Mouse (Mus musculus) stomach, postnatal 0 days (tissue): ENCODE data around the gene Cdk4.

ENCODE experiments used
- CTCF ChIP-seq: IDR thresholded peaks from 2 replicates; pipeline ENCODE4 v1.5.1; 2016; ENCODE audit warnings: antibody characterized with exemption, low read depth, mild to moderate bottlenecking, moderate library complexity
- EP300 ChIP-seq: optimal IDR thresholded peaks from 2 replicates; pipeline ENCODE3; 2016; ENCODE audit warnings: antibody characterized with exemption

DNA sequence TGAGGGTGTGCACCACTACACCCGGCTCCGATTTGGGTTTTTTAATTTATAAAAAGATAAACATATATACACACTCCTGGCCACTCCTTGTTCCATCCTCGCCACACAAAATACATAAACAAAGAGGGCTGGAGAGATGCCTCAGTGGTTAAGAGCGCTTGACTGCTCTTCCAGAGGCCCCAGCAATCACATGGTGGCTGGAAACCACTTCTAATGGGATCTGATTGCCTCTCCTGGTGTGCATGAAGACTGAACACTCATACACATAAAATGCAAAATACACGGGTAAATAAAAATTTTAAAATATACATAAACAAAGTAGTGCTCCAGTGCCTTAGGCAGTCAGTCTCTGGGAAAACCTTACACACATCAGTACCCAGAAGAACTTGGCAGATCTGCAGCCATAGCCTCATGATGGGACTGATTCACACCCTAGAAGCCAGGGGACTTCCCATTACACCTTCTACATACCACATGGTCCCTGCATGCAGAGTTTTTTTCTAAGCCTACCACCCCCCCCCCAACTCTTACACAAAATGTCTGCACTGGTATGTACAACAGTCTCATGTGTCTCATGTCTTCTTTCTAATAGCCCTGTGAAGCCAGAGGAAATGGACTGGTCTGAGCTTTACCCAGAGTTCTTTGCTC lies 20.7 kb upstream of the Cdk4 start:
- TF ChIP-seq CTCF (no peak), EP300 (no peak)
